Mouse (Mus musculus): ENCODE results near the gene Zfp612.
"Not testable (repeated sequence)": the region's sequence is repeated elsewhere in the genome, so short reads cannot be mapped to it uniquely, and the experiment has no call there.

The Zfp612 gene

DNA sequence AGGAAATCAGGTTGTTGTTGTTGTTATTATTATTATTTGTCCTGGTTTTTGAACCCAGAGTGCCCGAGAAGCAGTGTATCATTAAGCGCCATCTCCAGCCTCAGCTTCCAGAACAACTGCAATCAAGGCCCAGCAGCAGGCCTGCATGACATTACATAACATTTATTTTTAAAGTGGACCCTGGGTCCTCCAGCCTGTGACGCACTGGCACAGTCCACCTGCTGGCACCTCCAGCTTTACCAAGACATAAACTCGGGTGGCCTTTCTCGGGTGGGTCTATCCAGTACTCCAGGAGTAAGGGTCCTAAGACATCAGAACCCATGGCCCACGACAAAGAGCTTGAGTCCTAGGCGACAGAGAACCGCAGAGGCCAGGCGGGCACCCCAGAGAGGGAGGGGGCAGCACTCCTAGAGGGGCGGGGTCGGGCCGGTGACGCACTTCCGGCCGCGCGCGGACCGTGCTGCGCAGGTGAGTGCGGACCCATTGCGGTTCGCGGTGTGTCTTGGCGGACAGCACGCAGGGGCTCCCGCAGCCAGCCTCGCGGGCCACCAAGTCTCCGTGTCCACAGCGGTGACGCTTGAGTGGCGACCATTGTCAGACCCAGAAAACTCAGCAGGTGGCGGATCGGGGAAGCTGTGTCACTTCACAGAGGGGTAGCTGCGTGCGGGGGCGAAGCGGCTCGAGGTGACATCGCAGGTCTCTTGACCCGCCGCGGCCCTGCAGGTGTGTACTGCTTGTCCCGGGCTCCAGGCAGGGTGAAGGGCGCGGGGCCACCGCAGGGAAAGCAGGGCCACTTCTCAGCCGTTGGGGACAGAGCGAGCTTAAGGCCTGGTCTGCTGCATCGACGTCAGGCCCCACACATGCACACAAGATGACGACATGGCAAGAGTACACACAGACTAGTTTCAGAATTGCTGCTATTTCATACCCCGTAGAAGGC lies at the start of gene Zfp612:
Zfp612 (plus strand) TSS at position 465 of the 940 bp plus-strand sequence.
- DNase-seq: peak; percentile 82 to 91

GRCm38 (mm10) chr8:110033771-110034170 lies 45.8 kb upstream of the Zfp612 start:
- not testable (repeated sequence) for DNase-seq

- DNase-seq: no peak
Measured at GRCm38 (mm10) chr8:110034331-110034730, 45.2 kb upstream of the Zfp612 start.

GRCm38 (mm10) chr8:110036156-110036555 lies 43.4 kb upstream of the Zfp612 start:
- peak in 1 of 2 experiments; percentile 3 for DNase-seq

- no peak for DNase-seq
Measured at GRCm38 (mm10) chr8:110039216-110039615, 40.3 kb upstream of the Zfp612 start.

DNA sequence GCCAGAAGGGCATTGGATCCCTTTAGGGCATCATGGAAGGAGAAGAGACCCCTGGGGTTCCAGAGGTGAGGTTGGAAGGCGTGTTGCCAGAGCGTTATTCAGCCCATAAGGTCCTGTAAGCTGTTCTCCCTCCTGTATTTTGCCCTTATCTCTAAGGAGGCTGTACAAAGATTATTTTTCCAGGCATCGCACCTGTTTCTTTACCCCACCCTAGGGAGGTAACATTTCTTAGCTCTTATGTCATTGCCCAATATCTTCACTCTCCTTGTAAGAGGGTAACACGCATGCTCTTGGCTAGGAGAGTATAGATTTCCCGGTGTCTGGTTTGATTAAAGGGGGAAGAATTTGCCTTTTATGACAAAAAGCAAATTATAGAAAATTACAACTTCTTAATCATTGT lies 39.9 kb upstream of the Zfp612 start, which contains the start of gene Chst4:
Chst4 (minus strand) TSS at position 82 of the 400 bp plus-strand sequence.
- DNase-seq: no peak

GRCm38 (mm10) chr8:110040509-110040908 lies 39.0 kb upstream of the Zfp612 start:
- DNase-seq: no peak

GRCm38 (mm10) chr8:110051208-110051607 lies 28.3 kb upstream of the Zfp612 start:
- DNase-seq: no peak

DNA sequence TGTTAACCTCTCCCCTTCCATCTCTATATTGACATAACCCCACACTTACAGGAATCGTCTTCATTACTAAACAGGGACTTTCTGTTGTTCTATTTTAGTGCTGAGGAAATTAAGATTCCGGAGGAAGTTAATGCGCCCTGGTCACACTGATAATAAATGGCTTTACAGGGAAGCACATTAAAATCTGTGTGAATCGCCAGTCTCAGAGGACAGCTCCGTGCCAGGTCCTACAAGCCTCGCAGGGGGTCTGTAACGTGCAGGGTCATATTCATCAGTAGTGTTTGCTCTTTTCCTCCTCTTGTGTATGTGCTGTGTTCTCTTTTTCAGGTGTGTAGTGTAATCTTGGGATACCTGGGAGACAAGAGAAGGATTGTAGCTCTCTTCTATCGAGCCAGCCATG lies 21.3 kb upstream of the Zfp612 start:
- DNase-seq: no peak

GRCm38 (mm10) chr8:110064161-110064560 lies 15.4 kb upstream of the Zfp612 start:
- DNase-seq: no peak

DNA sequence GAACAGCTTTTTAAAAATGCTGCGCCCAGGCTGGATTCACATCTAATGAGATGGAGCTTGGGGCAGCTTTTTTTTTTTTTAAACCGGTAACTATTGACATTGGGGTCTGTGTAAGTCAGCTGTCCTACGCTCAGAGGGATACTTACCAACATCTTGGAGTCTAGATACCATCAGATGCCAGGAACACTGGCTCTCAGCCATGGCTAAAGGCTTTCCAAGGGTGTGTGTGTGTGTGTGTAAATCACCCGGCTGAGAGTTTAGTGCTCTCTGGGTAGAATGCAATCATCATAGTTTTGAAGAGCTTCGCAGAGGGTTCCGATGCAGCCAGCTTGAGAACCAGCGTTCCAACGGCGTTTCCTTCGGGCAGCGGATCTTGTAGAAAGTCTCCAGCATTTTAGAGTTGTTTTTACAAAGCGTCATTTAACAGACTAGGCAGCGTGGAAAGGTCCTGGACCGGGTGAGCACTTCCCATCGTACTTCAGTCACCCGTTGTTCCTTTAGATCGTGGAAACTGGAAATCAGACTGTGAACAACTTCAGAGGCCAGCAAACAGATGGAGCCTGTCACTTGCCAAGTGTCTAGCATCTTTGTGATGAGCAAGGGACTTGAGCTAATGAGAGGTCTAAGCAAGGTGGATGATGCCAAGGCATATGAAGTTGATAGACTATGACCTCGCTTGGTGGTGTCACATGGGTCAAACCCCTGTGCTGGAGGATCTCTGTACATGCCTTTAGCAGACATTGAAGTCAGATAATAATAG lies 14.8 kb upstream of the Zfp612 start:
- DNase-seq: peak in 1 of 2 experiments; percentile 22

- no peak for DNase-seq
Measured at GRCm38 (mm10) chr8:110065676-110066075, 13.9 kb upstream of the Zfp612 start.

DNA sequence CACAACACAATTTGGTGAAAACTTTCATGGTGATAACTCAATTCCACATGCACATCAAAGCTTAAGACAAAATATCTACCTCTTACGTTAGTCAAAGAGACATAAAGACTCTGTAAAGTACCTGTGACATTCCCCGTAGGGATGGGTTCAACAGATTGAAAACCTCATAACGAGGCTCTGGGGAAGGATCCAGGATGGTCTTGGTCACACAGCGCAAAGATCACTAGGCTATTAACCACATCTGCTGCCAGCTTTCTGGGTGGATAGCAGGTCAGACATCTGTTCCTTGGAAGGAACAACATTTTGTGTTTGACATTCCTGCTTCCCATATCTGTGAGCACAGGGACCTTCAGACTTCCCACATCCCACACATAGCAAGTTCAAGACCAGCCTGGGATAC lies 9.8 kb upstream of the Zfp612 start:
- DNase-seq: no peak

GRCm38 (mm10) chr8:110071600-110071999 lies 7.9 kb upstream of the Zfp612 start:
- peak; percentile 57 to 72 for DNase-seq

DNA sequence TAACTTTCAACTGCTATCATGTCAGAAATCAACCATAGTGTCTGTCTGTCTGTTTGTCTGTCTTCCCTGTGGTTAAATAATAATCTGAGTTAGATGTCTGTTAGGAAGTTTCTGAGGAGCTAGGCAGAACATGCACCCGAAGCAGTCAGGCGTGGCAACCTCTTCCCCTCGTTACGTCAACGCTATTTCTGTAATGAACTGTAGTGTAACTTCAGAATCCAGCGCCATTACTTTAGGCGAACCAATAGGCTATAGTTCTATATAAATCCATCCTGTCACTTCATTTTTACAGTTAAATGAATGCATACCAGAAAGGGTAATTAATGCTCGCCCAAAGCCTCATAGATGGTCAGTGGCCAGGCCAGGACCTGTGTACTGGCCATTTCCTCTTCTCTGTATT lies 5.0 kb upstream of the Zfp612 start:
- no peak for DNase-seq

- peak in 1 of 2 experiments; percentile 15 for DNase-seq
Measured at GRCm38 (mm10) chr8:110082416-110083105, 3.0 kb downstream of the Zfp612 start.

GRCm38 (mm10) chr8:110091869-110092268 lies 12.3 kb downstream of the Zfp612 start:
- DNase-seq: no peak

DNA sequence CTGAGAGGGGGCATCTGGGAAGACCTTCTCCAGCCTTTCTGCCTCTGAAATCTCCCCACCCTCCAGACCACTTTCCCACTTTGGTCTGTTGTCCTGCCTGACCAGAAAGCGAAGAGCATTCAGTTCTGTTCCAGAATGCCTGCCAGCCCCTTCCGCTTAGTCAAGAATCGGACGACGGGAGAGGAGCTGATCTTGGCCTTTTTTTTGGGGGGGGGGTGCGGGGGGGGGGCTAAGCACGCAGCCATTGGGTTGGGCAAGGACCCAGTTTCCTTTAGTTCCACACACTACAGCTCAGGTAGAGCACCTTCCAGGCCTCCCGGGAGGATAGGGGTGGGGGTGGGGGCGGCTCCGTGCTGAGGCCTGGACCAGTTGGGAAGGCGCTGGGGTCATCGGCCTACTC lies 21.4 kb downstream of the Zfp612 start, which contains the start of gene Gm21964:
Gm21964 (plus strand) TSS at position 301 of the 400 bp plus-strand sequence.
- DNase-seq: no peak

GRCm38 (mm10) chr8:110101676-110102075 lies 22.1 kb downstream of the Zfp612 start:
- DNase-seq: no peak

DNA sequence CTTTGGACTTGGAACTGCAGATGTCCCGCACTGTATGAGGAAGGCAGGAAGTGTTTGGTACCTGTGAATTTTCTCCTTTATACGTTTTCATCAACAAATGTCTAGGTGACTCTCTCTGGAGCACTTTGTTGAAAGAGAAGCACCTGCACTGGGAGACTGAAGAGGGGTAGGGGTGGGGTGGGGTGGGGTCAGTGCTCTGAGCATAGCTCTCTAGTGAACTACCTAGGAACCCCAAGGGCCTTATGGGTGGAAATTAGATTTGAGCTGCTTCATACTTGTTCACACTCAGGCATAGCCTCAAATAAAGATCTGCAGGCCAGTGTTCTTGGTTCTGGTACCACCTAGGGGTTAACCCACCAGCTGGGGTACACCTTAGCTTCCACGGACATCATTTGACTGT lies 23.1 kb downstream of the Zfp612 start, which contains the start of gene Gm17720:
Gm17720 (minus strand) TSS at position 101 of the 400 bp plus-strand sequence.
- DNase-seq: no peak

- DNase-seq: peak; percentile 69 to 72
Measured at GRCm38 (mm10) chr8:110119715-110120114, 40.2 kb downstream of the Zfp612 start.

GRCm38 (mm10) chr8:110130537-110130936 lies 51.0 kb downstream of the Zfp612 start:
- peak; percentile 87 to 89 for DNase-seq

GRCm38 (mm10) chr8:110134236-110134635 lies 54.7 kb downstream of the Zfp612 start:
- no peak for DNase-seq
